Mouse (Mus musculus) embryonic fibroblast, embryonic 13.5 days (primary cell): ENCODE measurements around the gene Tmem164.

ENCODE experiments used
- CTCF ChIP-seq: IDR thresholded peaks from 2 replicates; pipeline ENCODE4 v1.5.1; 2011; ENCODE audit warnings: mild to moderate bottlenecking, control low read depth, low read length, moderate library complexity, borderline replicate concordance; ENCODE audit not compliant: insufficient read depth
- POLR2A ChIP-seq: IDR thresholded peaks from 2 replicates; pipeline ENCODE4 v1.6.1; 2011; ENCODE audit warnings: low read depth, mild to moderate bottlenecking, control low read depth, low read length, moderate library complexity

DNA sequence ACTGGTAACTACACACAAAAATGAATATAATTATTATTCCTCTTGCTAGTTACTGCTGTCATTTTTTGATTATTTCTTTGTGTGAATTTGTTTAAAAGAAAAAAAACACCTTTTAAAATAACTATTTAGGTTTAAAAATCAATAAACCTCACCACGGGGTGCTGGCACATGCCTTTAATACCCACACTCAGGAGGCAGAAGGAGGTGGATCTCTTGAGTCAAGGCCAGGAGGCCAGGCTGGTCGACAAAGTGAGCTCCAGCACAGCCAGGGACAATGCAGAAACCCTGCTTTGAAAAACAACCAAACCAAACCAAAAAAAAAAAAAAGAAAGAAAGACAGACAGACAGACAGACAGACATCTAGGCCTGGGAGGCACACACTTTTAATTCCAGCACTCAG is 12.1 kb downstream of the Tmem164 start:
- no peak for TF ChIP-seq POLR2A
- TF ChIP-seq CTCF, result no peak
